Mouse (Mus musculus): ENCODE results near the gene Xrn1.

DNA sequence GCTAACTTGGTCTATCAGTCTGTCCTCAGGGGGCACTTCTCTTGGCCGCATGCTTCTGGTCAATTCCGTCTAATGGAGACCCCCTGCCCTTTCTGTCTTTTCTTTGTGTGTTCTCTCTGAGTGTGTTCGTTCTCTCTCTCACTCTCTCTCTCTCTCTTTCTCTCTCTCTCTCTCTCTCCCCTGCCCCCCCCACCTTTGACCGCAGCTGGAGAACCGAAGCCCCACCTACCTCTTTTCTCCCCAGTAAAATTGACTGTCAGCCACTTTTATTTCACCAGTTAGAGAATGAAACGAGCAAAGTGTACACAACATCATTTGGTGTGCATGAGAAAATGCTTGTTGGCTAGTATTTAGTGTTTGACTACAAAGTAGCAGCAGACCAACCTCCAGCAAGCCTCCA, 4.7 kb downstream of the Xrn1 start:
- TF ChIP-seq CTCF (IDR thresholded peaks at IDR 0.05; ENCODE audit: borderline replicate concordance, control insufficient read depth, extremely low read depth, insufficient read depth, low read length, poor library complexity) (no peak), POLR2A (IDR thresholded peaks at IDR 0.05; ENCODE audit: control insufficient read depth, extremely low read depth, insufficient read depth, low read length, poor library complexity) (no peak)
